ENCODE assay signal across 21 mouse cellular contexts in genomic region chr3:53193441-53193840, GRCm38 (mm10).
DNase-seq lines count a peak whose midpoint lies in the region; TF ChIP-seq lines count a peak whose summit lies in the region.
"Had no signal": no experiment of that assay in that cellular context is flagged by ENCODE, and none has a peak within 500 bp of the region (broad histone marks: within the 10 kb centered on the region; RNA-seq: fewer than 3 reads in every experiment).

No protein-coding gene starts in this region.

- H3K4me3 ChIP-seq in testis, adult 2 months (ENCODE audit: control insufficient read depth, low read depth, low read length), result no peak overlapping the region
- H3K4me3 ChIP-seq: embryonic facial prominence, embryonic 12.5 days; embryonic facial prominence, embryonic 15.5 days; gastrocnemius, adult 2 months; hindbrain, embryonic 12.5 days; hindbrain, embryonic 15.5 days had no signal

- H3K27me3 ChIP-seq in testis, adult 2 months (ENCODE audit: control insufficient read depth, insufficient read depth, low read length), result no peaks in the 10 kb centered on the region
- H3K27me3 ChIP-seq: CH12.LX; embryonic facial prominence, embryonic 12.5 days; embryonic facial prominence, embryonic 15.5 days; hindbrain, embryonic 12.5 days; hindbrain, embryonic 15.5 days; Patski had no signal

- peak; percentile 49 to 54 for DNase-seq in cerebellum, adult 18-20 months
- DNase-seq in cerebellum, adult 11-12 months, result no peak
- peak; percentile 54 to 65 for DNase-seq in cerebellum, postnatal 25 days
- no peak for DNase-seq in cerebellum, postnatal 4 days (ENCODE audit: low spot score in 2 of 2)
- DNase-seq in testis, postnatal 14 days (ENCODE audit: low spot score), result no peak
- DNase-seq: adrenal gland, adult 2 months; adrenal gland, postnatal 14 days; B cell, adult 2 months; forebrain, postnatal 0 days; gastrocnemius, adult 2 months; gastrocnemius, postnatal 14 days; heart, adult 11 months; kidney, adult 2 months had no signal

- no peak for TF ChIP-seq POLR2A in testis, adult 2 months (IDR thresholded peaks at IDR 0.05; ENCODE audit: control insufficient read depth, low read depth, low read length)

- no peaks in the 10 kb centered on the region for H3K4me1 ChIP-seq in testis, adult 2 months (ENCODE audit: control insufficient read depth, insufficient read depth, low read length)
- H3K4me1 ChIP-seq: embryonic facial prominence, embryonic 12.5 days had no signal

- no peaks in the 10 kb centered on the region for H3K36me3 ChIP-seq in testis, adult 2 months (ENCODE audit: control insufficient read depth, insufficient read depth, low read length)
- H3K36me3 ChIP-seq: embryonic facial prominence, embryonic 12.5 days; embryonic facial prominence, embryonic 15.5 days; G1E; hindbrain, embryonic 12.5 days; hindbrain, embryonic 15.5 days had no signal

- TF ChIP-seq CTCF in testis, adult 2 months (IDR thresholded peaks at IDR 0.05; ENCODE audit: control insufficient read depth, insufficient read depth, insufficient replicate concordance, low read depth, low read length), result no peak

- peak overlapping the region; percentile 8; the same call in 1 of the 2 replicates for H3K27ac ChIP-seq in testis, adult 2 months (ENCODE audit: control insufficient read depth, insufficient read depth, low read depth, low read length)
- H3K27ac ChIP-seq: embryonic facial prominence, embryonic 12.5 days; embryonic facial prominence, embryonic 15.5 days; gastrocnemius, adult 2 months; hindbrain, embryonic 12.5 days; hindbrain, embryonic 15.5 days had no signal

Comparison
In these comparisons a context has a peak if more than half of its experiments do, and no peak if none do; other contexts are left out.
1. DNase-seq: peak in cerebellum, adult 18-20 months (2 of 2) and cerebellum, postnatal 25 days (2 of 2); none in cerebellum, adult 11-12 months (single experiment), cerebellum, postnatal 4 days (0 of 2) and testis, postnatal 14 days (single experiment).